Mouse (Mus musculus) stomach, embryonic 15.5 days (tissue): ENCODE results near the gene Pdcl3. TPM values are rescaled to one million over a fixed set of nuclear protein-coding genes. Genes with fewer than 3 reads are reported as not detected.
"Not testable (repeated sequence)": the region's sequence is repeated elsewhere in the genome, so short reads cannot be mapped to it uniquely, and the experiment has no call there.

Experiments
- ATAC-seq: fragments of 200-750 bp; cut with Nextera tagmentation; 2 replicates; pipeline ENCODE4 v1.8.0; 2017; ENCODE audit warnings: low read depth, moderate number of reproducible peaks, moderate TSS enrichment; ENCODE audit not compliant: insufficient read depth, low FRiP score
- H3K27ac ChIP-seq: fragments of 300-500 bp; sonication (generic); 2 replicates; pipeline ENCODE4 v1.5.1; 2015; ENCODE audit warnings: mild to moderate bottlenecking, inconsistent platforms
- H3K27me3 ChIP-seq: fragments of 300-500 bp; sonication (generic); replicated peaks from 2 replicates; pipeline ENCODE4 v1.6.1; 2015; ENCODE audit warnings: inconsistent platforms
- H3K36me3 ChIP-seq: fragments of 300-500 bp; sonication (generic); 2 replicates; pipeline ENCODE4 v1.6.1; 2015; ENCODE audit warnings: inconsistent platforms
- H3K4me1 ChIP-seq: fragments of 300-500 bp; sonication (generic); 2 replicates; pipeline ENCODE4 v1.6.1; 2015; ENCODE audit warnings: inconsistent platforms
- H3K4me2 ChIP-seq: fragments of 300-500 bp; sonication (generic); 2 replicates; pipeline ENCODE4 v1.6.1; 2015; ENCODE audit warnings: mild to moderate bottlenecking, inconsistent platforms
- H3K4me3 ChIP-seq: fragments of 300-500 bp; sonication (generic); replicated peaks from 2 replicates; pipeline ENCODE4 v1.5.1; 2015; ENCODE audit warnings: inconsistent platforms
- H3K9ac ChIP-seq: fragments of 300-500 bp; sonication (generic); 2 replicates; pipeline ENCODE4 v1.6.1; 2015; ENCODE audit warnings: inconsistent platforms
- H3K9me3 ChIP-seq: fragments of 300-500 bp; sonication (generic); 2 replicates; pipeline ENCODE4 v1.6.1; 2016; ENCODE audit warnings: inconsistent platforms
- WGBS: fragments of 180-500 bp; shearing (Covaris S2); methylation state at CpG from one replicate; pipeline ENCODE4 v1.1.7; 2015; 5-methylcytosine and 5-hydroxymethylcytosine counted together
- polyA plus RNA-seq: library from polyadenylated mRNA; unstranded; fragments of >200 nt; fragmentation: Nextera tagmentation; extraction: Ambion mirVana; gene quantifications from 2 replicates; pipeline ENCODE4 v1.2.1, GENCODE M21; 2015

The Pdcl3 gene
- polyA plus RNA-seq, 1 experiment from 2014 or later, result 176 TPM

GRCm38 (mm10) chr1:39029176-39029575 lies 43.8 kb downstream of the Pdcl3 start:
- Histone ChIP-seq H3K27ac (no peak overlapping the region), H3K4me3 (no peak overlapping the region), H3K36me3 (no peaks in the 10 kb centered on the region), H3K9me3 (no peaks in the 10 kb centered on the region), H3K4me1 (0 out of 2 replicates have a peak, but pooled peaks cover 4% of the 10 kb centered on the region), H3K27me3 (no peaks in the 10 kb centered on the region), H3K9ac (no peak overlapping the region), H3K4me2 (no peak overlapping the region)
- WGBS, result 77% methylated on average over 7 of the region's 7 CpGs
- ATAC-seq, result no peak

- Histone ChIP-seq H3K27ac (no peak overlapping the region), H3K9me3 (no peaks in the 10 kb centered on the region), H3K9ac (no peak overlapping the region), H3K4me2 (peak overlapping the region; percentile 49), H3K4me3 (peak overlapping the region; percentile 9; the same call in 1 of the 2 replicates), H3K4me1 (0 out of 2 replicates have a peak, but pooled peaks cover 4% of the 10 kb centered on the region), H3K36me3 (no peaks in the 10 kb centered on the region), H3K27me3 (no peaks in the 10 kb centered on the region)
- 15% methylated on average over 7 of the region's 7 CpGs for WGBS
- no peak for ATAC-seq
Observed at GRCm38 (mm10) chr1:39030108-39030507, 44.7 kb downstream of the Pdcl3 start.

- Histone ChIP-seq H3K27me3 (no peaks in the 10 kb centered on the region), H3K4me1 (no peaks in the 10 kb centered on the region), H3K9ac (no peak overlapping the region), H3K27ac (no peak overlapping the region), H3K36me3 (no peaks in the 10 kb centered on the region), H3K4me2 (no peak overlapping the region), H3K9me3 (no peaks in the 10 kb centered on the region), H3K4me3 (no peak overlapping the region)
- ATAC-seq, result no peak
- WGBS, result 86% methylated on average over 9 of the region's 9 CpGs
Observed at GRCm38 (mm10) chr1:39035817-39036216, 50.4 kb downstream of the Pdcl3 start.

GRCm38 (mm10) chr1:39042188-39042587 lies 56.8 kb downstream of the Pdcl3 start:
- Histone ChIP-seq H3K4me2 (no peak overlapping the region), H3K9me3 (no peaks in the 10 kb centered on the region), H3K36me3 (no peaks in the 10 kb centered on the region), H3K27me3 (no peaks in the 10 kb centered on the region), H3K4me1 (no peaks in the 10 kb centered on the region), H3K9ac (no peak overlapping the region), H3K27ac (no peak overlapping the region), H3K4me3 (no peak overlapping the region)
- no peak for ATAC-seq
- WGBS, result 58% methylated on average over 2 of the region's 2 CpGs

- H3K4me1 ChIP-seq, H3K27ac ChIP-seq, H3K9ac ChIP-seq, H3K27me3 ChIP-seq, H3K4me3 ChIP-seq, H3K36me3 ChIP-seq, H3K4me2 ChIP-seq, H3K9me3 ChIP-seq, ATAC-seq: not testable (repeated sequence)
- WGBS, result 85% methylated on average over 1 of the region's 1 CpGs
Observed at GRCm38 (mm10) chr1:39044442-39044841, 59.0 kb downstream of the Pdcl3 start.

GRCm38 (mm10) chr1:39046689-39047088 lies 61.3 kb downstream of the Pdcl3 start:
- WGBS, result 23% methylated on average over 7 of the region's 7 CpGs

More at GRCm38 (mm10) chr1:39046689-39047088, 61.3 kb downstream of the Pdcl3 start:
- no peaks in the 10 kb centered on the region for H3K9me3 ChIP-seq
- H3K27me3 ChIP-seq, result no peaks in the 10 kb centered on the region
- H3K4me2 ChIP-seq, result no peak overlapping the region
- no peak overlapping the region for H3K9ac ChIP-seq
- H3K36me3 ChIP-seq, result no peaks in the 10 kb centered on the region
- H3K4me1 ChIP-seq, result no peaks in the 10 kb centered on the region
- H3K27ac ChIP-seq, result no peak overlapping the region
- no peak for ATAC-seq
- H3K4me3 ChIP-seq, result no peak overlapping the region

Other genes starting within 250 kb of the Pdcl3 start
- gene Lonrf2, start 148.9 kb upstream of the Pdcl3 start, polyA plus RNA-seq, result 1.4 TPM in 2 replicates
- 2.9 and 3.7 TPM in 2 replicates for gene Chst10, start 87.4 kb upstream of the Pdcl3 start, polyA plus RNA-seq
- gene Nms, start 46.5 kb upstream of the Pdcl3 start, polyA plus RNA-seq, result not detected in 2 replicates
- 2.2 and 2.4 TPM in 2 replicates for gene Npas2, start 208.1 kb downstream of the Pdcl3 start, polyA plus RNA-seq